Mouse (Mus musculus): ENCODE data around the gene Srm. TPM values are rescaled to one million over a fixed set of nuclear protein-coding genes. Genes with fewer than 3 reads are reported as not detected.

The Srm gene
- polyA plus RNA-seq, 1 experiment, result 282 TPM

DNA sequence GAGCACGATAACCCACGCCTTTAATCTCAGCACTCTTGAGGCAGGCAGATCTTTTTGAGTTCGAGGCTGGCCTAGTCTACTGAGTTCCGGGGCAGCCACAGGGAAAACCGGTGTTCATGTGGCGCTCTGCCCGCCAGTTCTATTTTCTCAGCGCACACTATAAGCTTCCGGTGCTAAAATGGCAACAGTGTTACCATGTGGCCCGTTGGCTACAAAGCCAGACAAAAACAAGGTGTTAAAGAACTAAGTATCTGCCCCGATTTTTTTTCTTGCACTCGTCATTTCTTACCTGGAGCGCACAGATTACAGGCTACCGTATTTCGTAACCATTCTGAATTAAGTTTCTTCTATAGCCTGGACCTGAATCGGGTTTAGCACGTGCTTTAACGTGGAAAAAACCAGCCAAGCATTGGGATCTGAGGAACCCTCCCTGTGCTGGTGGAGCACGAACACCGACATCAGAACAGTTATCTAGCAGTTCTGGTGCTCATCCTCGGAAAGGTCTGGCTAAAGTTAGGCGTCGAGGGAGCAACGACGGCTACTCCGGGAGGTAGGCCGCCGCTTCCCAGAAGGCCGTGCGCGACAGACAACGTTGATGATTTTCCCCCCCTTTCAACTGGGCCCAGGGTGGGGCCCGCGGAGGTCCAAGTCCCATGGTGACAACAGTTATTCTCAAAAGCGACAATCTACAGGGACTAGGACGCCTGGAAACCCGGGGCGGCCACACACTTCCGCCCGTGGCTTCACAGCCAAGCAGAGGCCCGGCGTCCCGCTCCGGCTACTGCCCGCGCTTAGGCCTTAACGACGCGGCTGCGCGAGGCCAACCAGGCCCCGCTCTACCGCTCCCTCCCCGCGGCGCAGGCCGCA is 34.7 kb downstream of the Srm start:
- Histone ChIP-seq H3K79me2 (ENCODE audit: control insufficient read depth, insufficient read depth) (peaks cover 57% of the 10 kb centered on the region), H3K79me3 (ENCODE audit: low read depth) (peaks cover 51% of the 10 kb centered on the region), H3K27me3 (ENCODE audit: control insufficient read depth, insufficient read depth, insufficient read length) (no peaks in the 10 kb centered on the region), H3K36me3 (ENCODE audit: control insufficient read depth, insufficient read depth) (peaks cover 41% of the 10 kb centered on the region), H3K4me3 (ENCODE audit: insufficient read depth, poor library complexity, severe bottlenecking) (peak overlapping the region; percentile 89), H3ac (ENCODE audit: control insufficient read depth, insufficient read length, low read depth) (peak overlapping the region; percentile 96)
- TF ChIP-seq USF1 (IDR thresholded peaks at IDR 0.05; ENCODE audit: low read depth) (no peak), MAX (IDR thresholded peaks at IDR 0.05) (peak; percentile 38), MYOD1 (IDR thresholded peaks at IDR 0.05; ENCODE audit: control insufficient read depth, insufficient read length, low read depth) (no peak), FOSL1 (IDR thresholded peaks at IDR 0.05; ENCODE audit: insufficient read depth, low read length, poor library complexity, severe bottlenecking) (no peak), CEBPB (IDR thresholded peaks at IDR 0.05; ENCODE audit: low read depth) (no peak), MYOG (IDR thresholded peaks at IDR 0.05; ENCODE audit: control insufficient read depth, extremely low read depth, insufficient read length) (no peak), CTCF (IDR thresholded peaks at IDR 0.05; ENCODE audit: control insufficient read depth, insufficient read depth, insufficient read length) (no peak)

GRCm38 (mm10) chr4:148626623-148627185 is 35.4 kb downstream of the Srm start, which contains the start of gene Tardbp:
Gene Tardbp, minus strand, starts transcription at chr4:148627019.
- H3K79me3 ChIP-seq (ENCODE audit: low read depth), result peaks cover 44% of the 10 kb centered on the region
- no peaks in the 10 kb centered on the region for H3K27me3 ChIP-seq (ENCODE audit: control insufficient read depth, insufficient read depth, insufficient read length)
- H3K79me2 ChIP-seq (ENCODE audit: control insufficient read depth, insufficient read depth), result peaks cover 49% of the 10 kb centered on the region
- peaks cover 34% of the 10 kb centered on the region for H3K36me3 ChIP-seq (ENCODE audit: control insufficient read depth, insufficient read depth)
- TF ChIP-seq MYOG (IDR thresholded peaks at IDR 0.05; ENCODE audit: control insufficient read depth, extremely low read depth, insufficient read length) (no peak), USF1 (IDR thresholded peaks at IDR 0.05; ENCODE audit: low read depth) (no peak), CTCF (IDR thresholded peaks at IDR 0.05; ENCODE audit: control insufficient read depth, insufficient read depth, insufficient read length) (no peak), MYOD1 (IDR thresholded peaks at IDR 0.05; ENCODE audit: control insufficient read depth, insufficient read length, low read depth) (no peak), MAX (IDR thresholded peaks at IDR 0.05) (no peak), FOSL1 (IDR thresholded peaks at IDR 0.05; ENCODE audit: insufficient read depth, low read length, poor library complexity, severe bottlenecking) (no peak), CEBPB (IDR thresholded peaks at IDR 0.05; ENCODE audit: low read depth) (no peak)
- H3K4me3 ChIP-seq (ENCODE audit: insufficient read depth, poor library complexity, severe bottlenecking), result peak within 1 kb of the TSS; percentile 89
- H3ac ChIP-seq (ENCODE audit: control insufficient read depth, insufficient read length, low read depth), result peak within 1 kb of the TSS; percentile 96

DNA sequence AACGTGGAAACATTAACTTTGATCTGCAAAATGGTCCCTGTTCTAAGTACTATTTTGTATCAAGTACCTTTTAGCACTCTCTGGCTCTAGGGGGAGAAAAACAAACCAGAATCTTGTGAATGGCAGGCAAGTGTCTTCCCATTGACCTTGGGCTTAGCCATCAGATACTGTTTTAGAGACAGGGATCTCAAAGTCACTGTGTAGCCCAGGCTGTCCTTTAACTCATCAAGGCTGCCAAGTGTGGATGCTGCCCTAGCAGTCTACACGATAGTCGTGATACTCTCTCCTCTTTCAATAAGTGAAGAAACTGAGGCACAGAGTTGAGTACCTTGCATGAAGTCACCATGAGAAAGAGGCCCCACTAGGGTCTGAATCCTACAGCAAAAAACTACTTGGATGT is 35.9 kb downstream of the Srm start:
- peaks cover 29% of the 10 kb centered on the region for H3K36me3 ChIP-seq (ENCODE audit: control insufficient read depth, insufficient read depth)
- no peaks in the 10 kb centered on the region for H3K27me3 ChIP-seq (ENCODE audit: control insufficient read depth, insufficient read depth, insufficient read length)
- no peak overlapping the region for H3K4me3 ChIP-seq (ENCODE audit: insufficient read depth, poor library complexity, severe bottlenecking)
- H3K79me3 ChIP-seq (ENCODE audit: low read depth), result peaks cover 39% of the 10 kb centered on the region
- no peak overlapping the region for H3ac ChIP-seq (ENCODE audit: control insufficient read depth, insufficient read length, low read depth)
- peaks cover 44% of the 10 kb centered on the region for H3K79me2 ChIP-seq (ENCODE audit: control insufficient read depth, insufficient read depth)
- TF ChIP-seq FOSL1 (IDR thresholded peaks at IDR 0.05; ENCODE audit: insufficient read depth, low read length, poor library complexity, severe bottlenecking), result no peak
- no peak for TF ChIP-seq MYOD1 (IDR thresholded peaks at IDR 0.05; ENCODE audit: control insufficient read depth, insufficient read length, low read depth)
- no peak for TF ChIP-seq CTCF (IDR thresholded peaks at IDR 0.05; ENCODE audit: control insufficient read depth, insufficient read depth, insufficient read length)
- no peak for TF ChIP-seq CEBPB (IDR thresholded peaks at IDR 0.05; ENCODE audit: low read depth)
- no peak for TF ChIP-seq MYOG (IDR thresholded peaks at IDR 0.05; ENCODE audit: control insufficient read depth, extremely low read depth, insufficient read length)
- no peak for TF ChIP-seq USF1 (IDR thresholded peaks at IDR 0.05; ENCODE audit: low read depth)
- no peak for TF ChIP-seq MAX (IDR thresholded peaks at IDR 0.05)

GRCm38 (mm10) chr4:148632013-148632692 is 40.9 kb downstream of the Srm start:
- TF ChIP-seq CEBPB (IDR thresholded peaks at IDR 0.05; ENCODE audit: low read depth) (no peak), MAX (IDR thresholded peaks at IDR 0.05) (no peak), FOSL1 (IDR thresholded peaks at IDR 0.05; ENCODE audit: insufficient read depth, low read length, poor library complexity, severe bottlenecking) (no peak), CTCF (IDR thresholded peaks at IDR 0.05; ENCODE audit: control insufficient read depth, insufficient read depth, insufficient read length) (no peak), MYOG (IDR thresholded peaks at IDR 0.05; ENCODE audit: control insufficient read depth, extremely low read depth, insufficient read length) (no peak), MYOD1 (IDR thresholded peaks at IDR 0.05; ENCODE audit: control insufficient read depth, insufficient read length, low read depth) (no peak), USF1 (IDR thresholded peaks at IDR 0.05; ENCODE audit: low read depth) (no peak)

GRCm38 (mm10) chr4:148633395-148634061 is 42.2 kb downstream of the Srm start:
- Histone ChIP-seq H3K79me3 (ENCODE audit: low read depth) (no peaks in the 10 kb centered on the region), H3K36me3 (ENCODE audit: control insufficient read depth, insufficient read depth) (no peaks in the 10 kb centered on the region)
- no peak for TF ChIP-seq MYOG (IDR thresholded peaks at IDR 0.05; ENCODE audit: control insufficient read depth, extremely low read depth, insufficient read length)
- no peak for TF ChIP-seq CTCF (IDR thresholded peaks at IDR 0.05; ENCODE audit: control insufficient read depth, insufficient read depth, insufficient read length)

More at GRCm38 (mm10) chr4:148632013-148632692, 40.9 kb downstream of the Srm start:
- Histone ChIP-seq H3K36me3 (ENCODE audit: control insufficient read depth, insufficient read depth) (no peaks in the 10 kb centered on the region), H3ac (ENCODE audit: control insufficient read depth, insufficient read length, low read depth) (no peak overlapping the region), H3K79me2 (ENCODE audit: control insufficient read depth, insufficient read depth) (no peaks in the 10 kb centered on the region), H3K79me3 (ENCODE audit: low read depth) (no peaks in the 10 kb centered on the region), H3K4me3 (ENCODE audit: insufficient read depth, poor library complexity, severe bottlenecking) (no peak overlapping the region), H3K27me3 (ENCODE audit: control insufficient read depth, insufficient read depth, insufficient read length) (no peaks in the 10 kb centered on the region)

More at GRCm38 (mm10) chr4:148633395-148634061, 42.2 kb downstream of the Srm start:
- H3K27me3 ChIP-seq (ENCODE audit: control insufficient read depth, insufficient read depth, insufficient read length), result no peaks in the 10 kb centered on the region
- H3K4me3 ChIP-seq (ENCODE audit: insufficient read depth, poor library complexity, severe bottlenecking), result no peak overlapping the region
- H3ac ChIP-seq (ENCODE audit: control insufficient read depth, insufficient read length, low read depth), result no peak overlapping the region
- H3K79me2 ChIP-seq (ENCODE audit: control insufficient read depth, insufficient read depth), result no peaks in the 10 kb centered on the region
